Mouse (Mus musculus): ENCODE data around the gene Uso1. TPM values are rescaled to one million over a fixed set of nuclear protein-coding genes. Genes with fewer than 3 reads are reported as not detected.

The Uso1 gene
- polyA plus RNA-seq, 1 experiment from 2014 or later = 52.0 TPM

Other genes starting within 250 kb of the Uso1 start
- gene Rchy1, start 174.9 kb upstream of the Uso1 start, polyA plus RNA-seq (2016; fragmentation: Nextera tagmentation; extraction: Ambion mirVana) = 70.1 and 71.8 TPM in 2 replicates
- gene Odaph, start 150.5 kb upstream of the Uso1 start, polyA plus RNA-seq (2016; fragmentation: Nextera tagmentation; extraction: Ambion mirVana) = not detected in 2 replicates
- gene Cdkl2, start 94.1 kb upstream of the Uso1 start, polyA plus RNA-seq (2016; fragmentation: Nextera tagmentation; extraction: Ambion mirVana) = 0.99 and 1.3 TPM in 2 replicates
- 303 and 317 TPM in 2 replicates for gene G3bp2, start 54.2 kb upstream of the Uso1 start, polyA plus RNA-seq (2016; fragmentation: Nextera tagmentation; extraction: Ambion mirVana)
- gene U90926, start 77.5 kb downstream of the Uso1 start, polyA plus RNA-seq (2016; fragmentation: Nextera tagmentation; extraction: Ambion mirVana) = not detected in 2 replicates
- gene Ppef2, start 118.3 kb downstream of the Uso1 start, polyA plus RNA-seq (2016; fragmentation: Nextera tagmentation; extraction: Ambion mirVana) = 0.19 and 0.21 TPM in 2 replicates
- 5.9 and 6.6 TPM in 2 replicates for gene Naaa, start 140.2 kb downstream of the Uso1 start, polyA plus RNA-seq (2016; fragmentation: Nextera tagmentation; extraction: Ambion mirVana)
- gene Sdad1, start 172.5 kb downstream of the Uso1 start, polyA plus RNA-seq (2016; fragmentation: Nextera tagmentation; extraction: Ambion mirVana) = 38.0 and 43.3 TPM in 2 replicates
- not detected in 2 replicates for gene Cxcl9, start 190.1 kb downstream of the Uso1 start, polyA plus RNA-seq (2016; fragmentation: Nextera tagmentation; extraction: Ambion mirVana)
- 2.6 TPM in 2 replicates for gene Art3, start 193.9 kb downstream of the Uso1 start, polyA plus RNA-seq (2016; fragmentation: Nextera tagmentation; extraction: Ambion mirVana)
- 0.55 TPM in 1 of 2 replicates, not detected in the other for gene Cxcl10, start 211.0 kb downstream of the Uso1 start, polyA plus RNA-seq (2016; fragmentation: Nextera tagmentation; extraction: Ambion mirVana)

Measured in midbrain, embryonic 12.5 days (tissue).